Mouse (Mus musculus): ENCODE results near the gene Cdc37. TPM values are rescaled to one million over a fixed set of nuclear protein-coding genes. Genes with fewer than 3 reads are reported as not detected.
A peak's percentile ranks its signal among the peaks of the same experiment; 100 is the strongest.

Gene Cdc37
- total RNA-seq, 2 experiments from 2014 or later: 136 to 139 TPM

DNA sequence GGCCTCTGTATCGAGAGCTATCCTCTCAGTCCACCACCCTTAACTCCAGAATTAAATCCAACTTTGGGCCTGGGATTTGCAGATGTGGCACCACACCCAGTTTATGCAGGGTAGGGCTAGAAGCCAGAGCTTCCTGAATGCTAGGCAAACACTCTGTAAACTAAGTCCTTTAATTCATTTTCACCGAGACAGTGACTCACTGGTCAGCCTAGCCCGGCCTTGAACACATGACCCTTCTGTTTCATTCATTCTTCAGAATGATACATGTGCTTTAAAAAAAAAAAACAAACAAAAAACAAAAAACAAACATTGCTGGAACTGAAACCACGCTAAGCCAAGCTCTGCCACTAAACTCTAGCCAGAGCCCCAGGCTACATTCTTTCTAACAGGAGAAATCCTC, 11.4 kb downstream of the Cdc37 start:
- no peak for DNase-seq (ENCODE audit: low spot score in 2 of 2)

DNA sequence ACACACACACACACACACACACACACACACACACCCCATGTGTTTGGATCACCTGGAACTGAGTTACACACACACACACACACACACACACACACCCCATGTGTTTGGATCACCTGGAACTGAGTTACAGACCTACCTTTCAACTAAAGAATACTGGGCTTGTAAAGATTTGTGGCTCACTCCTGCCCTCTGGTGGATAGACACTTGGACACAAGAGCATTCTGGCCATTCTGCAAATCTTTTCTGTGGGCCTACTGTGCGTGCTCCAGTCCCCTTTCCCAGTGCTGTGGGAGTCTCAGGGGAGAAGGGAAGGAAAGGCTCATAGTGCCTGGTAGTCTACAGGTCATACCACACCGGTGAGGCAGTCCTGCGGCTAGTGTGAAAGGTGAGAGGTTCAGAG, 12.6 kb downstream of the Cdc37 start:
- DNase-seq (ENCODE audit: low spot score in 2 of 2): peak; percentile 65 to 69

DNA sequence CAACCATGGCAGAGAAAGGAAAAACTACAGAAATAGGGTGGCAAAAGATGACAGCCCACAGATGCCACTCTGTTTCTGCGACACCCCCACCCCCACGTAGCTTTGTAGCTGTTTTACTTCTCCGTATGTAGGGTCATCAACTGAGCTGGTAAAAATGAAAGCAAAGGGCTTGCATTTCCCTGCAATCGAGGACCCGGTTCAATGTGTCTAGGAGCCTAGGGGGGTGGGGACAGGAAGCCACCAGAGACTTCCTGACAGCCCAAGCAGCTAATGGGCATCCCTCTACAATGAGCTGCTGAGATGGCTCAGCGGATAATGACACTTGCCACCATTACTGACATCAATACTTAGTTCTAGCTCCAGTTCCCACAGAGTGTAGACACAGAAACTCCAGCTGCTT, 13.4 kb downstream of the Cdc37 start:
- DNase-seq (ENCODE audit: low spot score in 2 of 2): no peak

DNA sequence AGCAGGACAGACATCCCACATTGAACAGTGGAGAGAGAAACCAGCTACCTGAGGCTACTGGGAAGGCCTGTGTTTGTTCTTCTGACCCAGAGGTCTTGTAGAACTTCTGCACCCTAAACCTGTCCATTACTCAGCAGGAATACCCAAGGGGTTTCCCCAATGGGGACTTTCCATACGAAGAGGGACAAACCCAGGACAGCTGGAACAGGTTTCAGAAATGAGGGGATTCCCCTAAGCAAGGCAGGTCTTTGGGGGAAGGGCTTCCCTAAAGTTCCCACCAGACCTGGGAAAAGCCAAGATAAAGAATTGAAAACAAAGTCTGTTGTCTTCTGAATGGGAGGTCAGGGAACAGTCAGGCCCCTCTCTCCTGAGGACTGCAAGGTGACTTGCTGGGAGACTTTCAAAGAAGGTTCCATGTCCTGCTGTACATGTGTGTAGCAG, 13.8 kb downstream of the Cdc37 start:
- no peak for DNase-seq (ENCODE audit: low spot score in 2 of 2)

DNA sequence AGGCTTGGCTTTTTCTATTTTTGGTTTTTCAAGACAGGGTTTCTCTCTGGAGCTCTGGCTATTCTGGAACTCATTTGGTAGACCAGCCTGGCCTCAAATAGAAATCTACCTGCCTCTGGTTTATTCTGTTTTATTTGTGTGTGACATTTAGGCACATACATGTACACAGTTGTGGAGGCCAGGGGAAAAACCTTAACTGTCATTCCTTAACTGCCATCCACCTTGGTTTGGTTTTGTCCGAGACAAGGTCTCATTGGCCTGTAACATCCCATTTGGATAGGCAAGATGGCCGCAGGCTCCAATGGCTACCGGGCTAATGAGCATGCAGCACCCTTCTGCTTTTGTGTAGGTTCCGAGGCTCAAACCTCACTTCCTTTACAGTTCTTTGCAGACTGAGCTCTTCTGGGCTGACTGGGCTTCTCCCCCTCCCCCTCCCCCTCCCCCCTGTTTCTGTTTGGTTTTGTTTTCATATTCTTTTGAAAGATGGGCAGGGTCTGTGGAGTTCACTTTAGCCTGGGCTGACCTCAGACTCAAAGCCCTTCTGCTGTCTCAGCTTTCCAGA, 14.4 kb downstream of the Cdc37 start:
- no peak for DNase-seq (ENCODE audit: low spot score in 2 of 2)

DNA sequence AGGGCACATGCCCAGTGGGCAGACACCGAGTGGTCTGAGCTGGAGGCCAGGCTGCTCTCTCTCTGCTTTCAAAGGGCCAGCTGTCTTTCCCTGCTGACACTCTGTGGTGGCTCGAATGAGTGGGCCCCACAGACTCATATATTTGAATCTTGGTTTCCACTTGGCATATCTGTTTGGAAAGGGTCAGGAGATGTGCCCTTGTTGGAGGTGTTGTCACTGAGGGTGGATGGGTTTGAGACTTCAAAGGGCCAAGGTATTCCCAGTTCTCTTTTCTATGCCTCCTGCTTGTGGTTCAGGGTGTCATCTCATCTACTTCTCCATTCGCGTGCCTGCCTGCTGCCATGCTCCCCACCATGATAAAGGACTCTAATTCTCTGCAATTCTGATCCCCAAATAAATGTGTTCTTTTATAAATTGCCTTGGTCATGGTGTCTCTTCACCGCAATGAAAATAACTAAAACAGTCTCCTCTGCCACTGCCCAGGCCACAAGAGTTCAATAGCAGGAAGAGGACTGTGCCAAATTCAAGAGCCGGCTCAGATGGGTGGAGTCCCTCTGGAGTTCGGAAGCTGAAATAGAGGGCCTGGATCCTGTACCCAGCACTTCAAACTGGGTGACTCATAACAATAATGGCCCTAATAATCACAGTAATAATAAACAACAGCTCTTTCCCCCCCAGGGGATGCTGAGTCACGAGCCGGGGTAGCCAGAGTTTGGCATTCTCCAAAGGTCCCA, 15.0 kb downstream of the Cdc37 start:
- no peak for DNase-seq (ENCODE audit: low spot score in 2 of 2)

DNA sequence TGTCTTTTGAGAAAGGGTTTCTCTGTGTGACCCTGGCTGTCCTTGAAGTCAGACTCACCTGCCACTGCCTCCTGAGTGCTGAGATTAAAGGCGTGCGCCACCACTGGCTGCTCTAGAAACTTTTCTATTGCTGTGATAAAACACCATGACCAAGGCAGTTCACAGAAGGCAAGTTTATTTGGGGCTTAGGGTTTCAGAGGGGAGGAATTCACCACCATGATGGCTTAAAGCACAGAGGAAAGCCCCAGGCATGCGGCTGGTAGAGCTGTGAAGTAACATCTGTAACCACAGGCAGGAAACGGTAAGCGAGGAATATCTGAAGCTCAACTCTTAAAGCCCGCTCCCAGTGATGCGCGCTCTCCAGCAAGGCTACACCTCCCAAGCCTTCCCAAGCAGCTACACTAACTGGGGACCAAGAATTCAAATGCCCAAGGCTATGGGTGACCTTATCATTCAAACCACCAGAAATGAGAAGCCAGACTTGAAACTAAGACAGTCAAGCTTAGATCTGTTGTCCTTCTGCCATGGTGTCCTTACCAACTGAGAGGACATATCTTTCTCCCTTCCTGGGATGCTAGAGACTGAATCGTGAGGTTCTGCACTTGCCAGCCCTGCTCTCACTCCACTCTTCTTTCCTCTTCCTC, 16.6 kb downstream of the Cdc37 start:
- no peak for DNase-seq (ENCODE audit: low spot score in 2 of 2)

DNA sequence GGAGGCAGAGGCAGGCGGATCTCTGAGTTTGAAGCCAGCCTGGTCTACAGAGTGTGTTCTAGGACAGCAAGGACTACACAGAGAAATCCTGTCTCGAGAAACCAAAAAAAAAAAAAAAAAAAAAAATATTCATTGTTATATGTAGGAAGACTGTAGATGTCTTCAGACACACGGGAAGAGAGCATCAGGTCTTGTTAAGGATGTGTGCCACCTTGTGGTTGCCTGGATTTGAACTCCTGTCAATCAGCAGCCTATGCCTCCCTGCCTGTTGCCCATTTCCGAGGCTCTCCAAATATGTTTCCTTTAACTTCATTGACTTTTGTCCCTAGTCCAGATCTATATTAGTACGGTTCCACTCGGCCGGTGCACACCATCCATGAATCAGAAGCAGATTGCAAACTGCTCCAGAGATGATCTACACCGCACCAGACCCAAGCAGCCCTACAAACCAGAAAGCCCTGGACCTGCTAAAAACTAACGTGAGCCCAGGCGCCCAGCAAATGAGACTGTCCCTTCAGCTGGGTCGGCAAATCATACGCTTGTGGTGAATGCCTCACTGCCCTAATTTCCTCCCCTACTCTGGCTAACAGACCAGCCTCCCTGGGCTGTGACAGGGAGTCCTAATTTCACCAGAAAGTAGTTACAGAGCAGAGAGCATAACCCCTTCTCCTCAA, 17.5 kb downstream of the Cdc37 start:
- DNase-seq (ENCODE audit: low spot score in 2 of 2): no peak

DNA sequence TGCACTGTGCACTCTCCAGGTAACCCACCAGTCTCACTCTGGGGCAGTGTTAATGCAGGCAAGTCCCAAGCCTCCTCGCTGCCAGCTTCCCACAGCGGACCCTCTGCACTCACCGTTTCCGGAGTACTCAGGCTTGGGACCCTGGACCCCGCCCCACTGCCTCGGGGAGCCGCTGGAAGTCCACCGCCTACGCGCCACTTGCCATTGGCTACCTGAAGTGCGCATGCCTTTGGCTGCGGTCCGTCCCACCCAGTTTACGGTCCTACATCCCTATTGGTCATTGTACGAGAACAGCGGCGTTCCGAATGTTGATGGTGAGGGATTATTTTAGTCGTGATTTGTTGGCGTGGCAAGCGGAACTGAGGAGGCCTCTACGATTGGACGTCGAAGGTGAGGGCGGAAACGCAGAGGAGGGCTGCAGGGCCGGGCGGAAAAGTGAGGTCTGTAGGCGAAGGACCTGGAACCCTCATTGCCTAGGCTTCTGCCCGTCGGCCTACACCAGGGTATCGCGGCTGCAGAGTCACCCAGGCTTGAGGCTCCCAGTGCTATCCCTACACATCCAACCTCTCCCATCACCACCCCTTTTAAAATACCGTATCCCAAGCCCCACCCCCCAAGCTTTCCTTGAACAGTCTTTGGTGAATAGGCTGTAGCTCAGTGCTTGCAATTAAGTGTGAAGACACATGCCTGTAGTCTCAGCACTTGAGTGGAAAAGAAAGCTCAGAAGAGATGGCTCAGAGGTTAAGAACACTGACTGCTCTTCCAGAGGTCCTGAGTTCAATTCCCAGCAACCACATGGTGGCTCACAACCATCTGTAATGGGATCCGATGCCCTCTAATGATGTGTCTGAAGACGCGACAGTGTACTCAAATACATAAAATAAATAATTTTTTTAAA, 18.5 kb downstream of the Cdc37 start, which contains the start of gene Tyk2:
Tyk2 (minus strand) TSS at position 185 of the 898 bp plus-strand sequence.
- DNase-seq (ENCODE audit: low spot score in 2 of 2): peak; percentile 84 to 90

DNA sequence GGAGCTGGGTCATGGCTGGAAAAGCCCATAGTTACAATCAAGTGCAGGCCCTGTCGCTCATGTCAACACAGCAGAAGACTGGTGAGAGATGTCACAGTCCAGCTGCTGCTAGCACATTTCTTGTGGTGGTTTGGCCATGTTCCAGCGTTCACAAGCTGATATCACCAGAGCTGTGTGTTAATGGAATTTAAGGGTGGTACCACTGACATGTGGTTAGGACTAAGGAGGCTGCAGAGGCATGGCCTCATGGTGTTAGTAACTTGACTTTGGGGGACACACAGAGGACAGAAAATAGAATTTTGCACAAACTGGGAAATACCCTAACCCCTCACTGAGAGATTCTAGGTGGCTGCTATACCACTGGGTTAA, 23.5 kb downstream of the Cdc37 start:
- no peak for DNase-seq (ENCODE audit: low spot score in 2 of 2)

DNA sequence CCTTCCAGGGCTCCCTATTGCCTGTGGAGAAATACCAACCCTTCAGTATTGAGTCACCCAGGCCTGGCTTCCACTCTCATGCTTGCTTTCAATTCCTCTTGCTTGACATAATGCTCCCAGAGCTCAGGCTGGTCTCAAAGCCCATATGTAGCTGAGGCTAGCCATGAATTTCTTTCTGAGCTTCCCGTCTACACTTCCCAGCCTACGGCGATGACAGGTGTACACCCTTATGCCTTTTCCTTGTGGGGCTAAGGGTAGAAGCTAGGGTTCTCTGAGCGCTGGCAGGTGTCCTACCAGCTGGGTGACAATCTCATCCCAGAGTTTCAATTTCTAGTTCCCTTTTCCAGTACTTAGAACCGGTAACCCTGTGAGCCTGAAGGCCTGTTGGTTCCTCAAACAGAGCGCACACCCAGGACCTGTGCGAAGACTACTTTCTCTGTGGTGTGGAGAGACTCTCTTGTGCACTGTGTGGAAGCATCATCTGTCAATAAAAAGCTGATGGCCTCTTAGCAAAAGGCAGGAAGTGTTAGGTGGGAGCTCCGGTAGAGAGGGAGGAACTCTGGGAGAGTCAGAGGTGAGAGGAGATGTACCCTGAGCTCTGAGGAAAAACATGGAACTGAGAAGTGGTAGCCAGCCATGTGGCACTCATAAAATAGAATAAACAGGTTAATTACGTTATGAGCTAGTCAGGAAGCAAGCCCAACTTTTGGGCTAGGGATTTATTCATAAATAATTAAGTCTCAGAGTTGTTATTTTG, 24.1 kb downstream of the Cdc37 start:
- DNase-seq (ENCODE audit: low spot score in 2 of 2): no peak

DNA sequence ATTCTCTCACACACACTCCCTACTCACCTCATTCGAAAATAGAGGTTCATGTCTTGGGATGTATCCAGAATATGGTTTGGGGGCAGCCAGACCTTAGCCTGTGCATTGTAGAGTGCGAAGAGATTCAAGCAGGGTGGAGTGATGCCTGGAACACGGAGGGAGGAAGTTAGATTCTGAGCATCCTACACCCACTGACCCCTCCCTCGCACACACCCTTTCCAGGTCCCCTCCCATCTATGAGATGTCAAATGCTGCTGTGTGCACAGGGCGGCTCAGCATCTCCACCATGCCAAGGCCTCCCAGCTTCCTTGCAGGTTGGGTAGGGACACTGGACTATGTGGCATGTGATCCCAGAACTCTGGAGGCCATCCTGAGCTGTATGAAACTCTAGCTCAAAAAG, 24.9 kb downstream of the Cdc37 start:
- no peak for DNase-seq (ENCODE audit: low spot score in 2 of 2)

DNA sequence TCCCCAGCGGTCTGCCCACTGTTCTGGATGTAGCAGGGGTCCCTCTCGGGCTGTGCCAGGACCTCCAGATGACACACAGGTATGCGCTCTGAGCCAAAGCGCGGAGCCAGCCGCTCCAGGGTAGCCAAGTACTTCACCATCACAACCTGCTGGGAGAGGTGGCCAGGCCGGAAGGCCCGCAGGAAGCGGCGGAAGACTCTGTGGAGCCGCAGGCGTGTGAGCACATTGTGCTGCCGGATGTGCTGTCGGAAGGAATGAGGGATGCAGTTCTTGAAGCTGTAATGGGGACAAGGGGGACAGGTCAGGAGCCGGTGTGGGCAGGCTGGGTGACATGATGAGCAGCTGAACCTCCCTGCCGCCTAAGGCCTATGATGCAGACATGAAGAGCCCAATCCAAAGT, 28.3 kb downstream of the Cdc37 start:
- DNase-seq (ENCODE audit: low spot score in 2 of 2): no peak

DNA sequence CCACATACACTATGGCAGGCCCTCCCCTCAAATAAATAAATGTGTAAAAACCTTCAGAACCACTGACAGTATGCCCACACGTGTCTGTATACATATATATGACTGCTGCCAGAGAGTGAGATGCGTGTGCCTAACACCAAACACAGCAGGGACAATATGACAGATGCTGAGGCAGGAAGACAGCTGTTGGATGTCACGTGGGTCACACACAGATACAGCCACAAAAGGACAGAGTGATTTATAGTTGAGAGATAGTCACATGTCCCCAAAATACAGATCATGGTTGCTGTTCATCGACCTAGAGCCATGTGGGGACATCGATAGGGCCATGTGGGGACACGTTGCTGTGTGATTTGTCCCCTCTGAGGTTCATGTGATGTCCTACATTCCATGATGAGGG, 32.7 kb downstream of the Cdc37 start:
- DNase-seq (ENCODE audit: low spot score in 2 of 2): no peak

DNA sequence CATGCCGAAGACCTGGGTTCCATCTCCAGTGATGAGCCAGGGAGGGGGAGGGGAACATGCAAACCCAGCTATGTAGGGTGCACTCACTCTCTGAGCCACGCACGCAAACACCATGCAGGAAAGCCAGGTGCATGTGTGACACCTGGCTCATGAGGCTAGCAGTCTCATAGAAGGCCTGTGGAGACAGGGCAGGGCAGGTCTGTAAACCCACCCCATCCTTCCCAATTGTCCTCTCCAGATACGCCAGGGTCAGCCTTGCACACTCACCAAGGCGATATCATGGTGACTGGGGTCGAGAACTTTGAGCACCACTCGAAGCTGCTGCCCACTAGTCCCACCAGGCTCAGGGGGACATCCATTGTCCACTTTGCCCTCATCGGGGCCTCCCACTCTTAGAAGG, 34.7 kb downstream of the Cdc37 start:
- no peak for DNase-seq (ENCODE audit: low spot score in 2 of 2)

DNA sequence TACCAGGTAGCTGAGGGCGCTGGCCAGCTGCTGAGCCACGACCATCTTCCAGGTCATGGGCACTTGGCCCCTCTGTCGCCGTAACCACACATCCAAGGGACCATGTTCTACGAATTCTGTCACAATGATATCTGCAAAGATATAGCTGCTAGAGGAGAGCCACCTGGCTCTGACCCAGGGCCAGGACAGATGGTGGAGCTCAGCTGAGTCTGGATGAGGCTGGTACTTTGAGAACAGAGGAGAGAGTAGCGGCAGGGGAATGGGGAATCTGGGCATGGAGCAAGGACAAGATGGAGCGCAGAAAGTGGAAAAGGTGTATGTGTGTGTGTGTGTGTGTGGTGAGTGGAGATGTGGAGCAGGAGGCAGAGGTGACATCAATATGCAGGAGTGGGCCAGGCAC, 35.6 kb downstream of the Cdc37 start:
- no peak for DNase-seq (ENCODE audit: low spot score in 2 of 2)

DNA sequence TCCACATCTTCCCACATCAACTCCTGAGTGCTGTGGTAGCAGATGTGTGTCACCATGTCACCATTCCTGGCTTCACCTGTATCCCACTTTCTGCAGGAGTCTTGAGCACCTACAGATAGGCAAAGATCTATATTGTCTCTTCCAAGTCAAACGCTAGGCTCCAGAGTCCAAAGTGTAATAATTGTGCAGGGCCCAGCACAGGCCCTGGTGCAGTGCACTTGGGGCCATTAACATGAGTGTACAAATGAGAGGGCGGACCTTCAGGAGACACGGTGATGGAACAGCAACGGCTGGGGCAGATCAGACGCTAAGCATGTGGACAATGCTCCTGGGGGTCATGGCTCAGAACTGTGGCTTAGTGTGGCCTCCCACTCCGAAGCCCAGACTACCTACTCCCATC, 36.0 kb downstream of the Cdc37 start:
- no peak for DNase-seq (ENCODE audit: low spot score in 2 of 2)

DNA sequence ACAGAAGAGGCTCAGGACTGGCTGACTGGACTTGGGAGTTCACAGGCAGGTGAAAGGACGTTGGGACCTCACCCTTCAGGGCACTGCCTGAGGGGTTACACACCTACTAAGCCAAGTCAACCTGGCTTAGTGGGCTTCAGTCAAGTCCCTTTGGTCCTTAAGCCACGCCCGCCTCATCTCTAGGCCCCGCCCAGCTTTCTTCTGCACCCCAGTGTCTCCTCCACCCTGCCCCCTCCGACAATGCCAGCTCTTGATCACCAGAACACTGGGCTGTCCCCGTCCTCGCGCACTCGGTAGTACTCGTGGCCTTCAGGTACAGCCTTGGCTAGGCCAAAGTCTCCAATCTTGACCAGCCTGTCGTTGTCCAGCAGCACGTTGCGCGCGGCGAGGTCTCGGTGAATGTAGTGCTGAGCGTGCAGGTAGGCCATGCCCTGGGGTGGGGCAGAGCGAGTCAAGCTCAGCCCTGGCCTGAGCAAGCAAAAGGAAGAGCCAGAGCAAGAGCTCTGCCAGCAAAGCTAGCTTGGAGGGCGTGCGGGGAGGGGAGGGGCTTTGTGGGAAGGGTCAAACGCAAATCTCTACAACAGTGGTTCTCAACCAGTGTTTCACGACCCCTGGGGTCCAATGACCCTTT, 42.1 kb downstream of the Cdc37 start:
- no peak for DNase-seq (ENCODE audit: low spot score in 2 of 2)

DNA sequence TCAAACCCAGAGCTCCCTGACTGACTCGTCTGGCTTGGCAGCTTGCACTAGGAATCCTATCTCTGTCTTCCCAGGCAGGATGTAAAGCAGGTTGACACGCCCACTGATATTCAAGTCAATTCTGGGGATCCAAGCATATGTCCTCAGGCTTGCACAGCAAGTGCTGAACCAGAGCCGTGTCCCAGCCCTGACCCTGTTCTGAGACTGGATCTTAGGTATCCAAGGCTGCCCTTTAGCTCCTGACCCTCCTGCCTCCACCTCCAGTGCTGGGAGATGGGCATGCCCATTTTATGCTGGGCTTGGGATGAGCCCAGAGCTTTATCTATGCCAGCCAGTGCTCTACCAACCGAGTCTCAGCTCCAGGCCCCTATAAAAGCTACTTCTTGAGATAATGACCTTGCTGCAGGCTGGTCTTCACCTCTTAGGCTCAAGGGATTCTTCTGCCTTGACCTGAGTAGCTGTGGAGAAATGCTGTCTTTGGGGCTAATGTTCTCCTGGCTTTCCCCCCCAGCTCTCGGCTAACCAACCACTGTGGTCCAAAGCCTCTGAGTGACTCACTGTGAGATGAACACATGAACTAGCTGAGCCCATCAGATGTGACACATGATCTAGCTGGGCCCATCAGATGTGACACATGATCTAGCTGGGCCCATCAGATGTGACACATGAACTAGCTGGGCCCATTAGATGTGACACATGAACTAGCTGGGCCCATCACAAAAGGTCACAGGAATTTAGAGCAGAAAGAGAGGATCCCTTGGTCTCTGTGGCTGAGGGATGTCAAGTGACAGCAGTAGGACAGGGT, 43.8 kb downstream of the Cdc37 start:
- DNase-seq (ENCODE audit: low spot score in 2 of 2): no peak
